Mouse (Mus musculus) B cell, adult 2 months (primary cell): ENCODE measurements around the gene Selp.

Source experiments
- DNase-seq, 2 experiments: peaks; one replicate each; pipeline ENCODE4 v3.0.0; 2022

Gene Selp

DNA sequence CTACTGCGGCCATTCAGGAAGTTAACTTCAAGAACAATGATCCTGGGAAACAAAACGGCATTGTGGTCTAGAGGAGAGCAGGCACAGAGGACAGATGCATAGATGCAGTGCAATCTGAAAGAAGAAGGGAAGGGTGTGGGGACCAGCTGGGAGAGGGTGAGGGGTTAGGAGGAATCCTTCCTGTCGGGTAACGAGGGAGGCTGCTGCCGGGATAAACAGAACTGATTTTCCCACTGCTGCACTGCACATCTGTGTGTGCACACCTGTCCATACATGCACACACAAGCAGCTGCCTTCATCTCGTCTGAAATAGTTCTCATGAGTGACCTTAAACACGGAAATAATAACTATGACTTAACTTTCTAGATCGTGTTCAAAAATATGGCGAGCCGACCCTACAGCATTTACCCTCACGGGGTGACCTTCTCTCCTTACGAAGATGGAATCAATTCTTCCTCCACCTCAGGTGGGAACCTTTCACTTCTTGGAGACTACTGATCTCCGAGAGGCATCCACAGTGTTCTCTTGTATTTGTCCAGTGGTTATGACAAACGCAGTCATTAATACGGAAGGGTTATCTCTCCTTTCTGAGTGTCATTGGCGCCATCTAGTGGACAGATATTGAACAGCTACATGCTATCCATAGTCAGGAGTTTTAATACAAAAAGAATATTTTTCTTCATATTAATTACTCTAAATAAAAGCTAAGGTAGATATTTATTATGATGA, 69.2 kb downstream of the Selp start:
- peak; percentile 79 to 82 for DNase-seq

DNA sequence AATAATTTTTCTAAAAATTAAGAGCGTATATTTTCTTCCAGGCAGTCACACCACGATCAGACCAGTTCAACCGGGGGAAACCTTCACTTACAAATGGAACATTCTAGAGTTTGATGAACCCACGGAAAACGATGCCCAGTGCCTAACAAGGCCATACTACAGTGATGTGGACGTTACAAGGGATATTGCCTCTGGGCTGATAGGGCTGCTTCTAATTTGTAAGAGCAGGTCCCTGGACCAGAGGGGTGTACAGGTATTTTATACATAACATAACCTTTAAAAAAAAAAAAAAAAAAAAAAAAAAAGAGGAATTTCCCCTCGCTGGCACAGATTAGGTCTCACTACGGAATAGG, 69.8 kb downstream of the Selp start:
- no peak for DNase-seq

DNA sequence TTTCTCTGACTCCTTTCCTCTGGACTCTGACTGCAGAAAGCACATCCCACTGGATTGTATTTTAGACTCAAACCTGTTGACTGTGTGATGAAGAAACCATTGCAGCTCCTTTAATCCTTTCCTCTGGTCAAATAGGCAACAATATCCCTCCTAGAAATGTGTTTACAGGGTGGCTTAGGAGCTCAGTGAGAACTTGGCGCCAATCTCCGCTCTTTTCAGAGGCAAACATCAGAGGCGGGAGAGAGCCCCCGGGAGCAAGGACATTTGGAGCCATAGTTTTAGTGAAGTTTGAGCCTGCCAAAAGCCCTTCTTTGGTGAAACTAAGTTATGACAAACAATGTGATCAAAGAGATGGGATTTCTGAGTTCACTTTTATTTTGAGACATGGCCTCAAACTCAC, 70.3 kb downstream of the Selp start:
- DNase-seq, result no peak

DNA sequence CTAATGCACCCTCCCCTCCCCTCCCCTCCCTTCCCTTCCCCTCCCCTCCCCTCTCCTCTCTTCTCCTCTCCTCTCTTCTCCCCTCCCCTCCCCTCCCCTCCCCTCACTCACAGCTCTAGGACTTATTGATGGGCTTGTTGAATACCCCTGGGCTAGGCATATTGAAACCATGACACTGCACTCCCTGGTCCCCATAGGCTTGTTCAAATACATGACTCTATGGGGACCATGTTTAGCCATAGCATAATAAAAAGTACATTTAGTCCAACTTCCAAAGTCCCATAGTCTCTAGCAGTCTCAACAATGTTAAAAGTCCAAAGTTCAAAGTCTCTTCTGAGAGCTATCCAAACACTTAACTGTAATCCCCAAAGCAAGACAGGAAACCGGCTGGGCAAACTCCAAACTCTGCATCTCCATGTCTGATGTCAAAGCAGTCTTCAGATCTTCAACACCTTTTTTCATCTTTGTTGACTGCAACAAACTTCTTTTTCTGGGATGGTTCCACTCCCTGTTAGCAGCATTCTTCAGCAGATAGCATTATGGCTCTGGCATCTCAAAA, 72.0 kb downstream of the Selp start:
- no peak for DNase-seq

DNA sequence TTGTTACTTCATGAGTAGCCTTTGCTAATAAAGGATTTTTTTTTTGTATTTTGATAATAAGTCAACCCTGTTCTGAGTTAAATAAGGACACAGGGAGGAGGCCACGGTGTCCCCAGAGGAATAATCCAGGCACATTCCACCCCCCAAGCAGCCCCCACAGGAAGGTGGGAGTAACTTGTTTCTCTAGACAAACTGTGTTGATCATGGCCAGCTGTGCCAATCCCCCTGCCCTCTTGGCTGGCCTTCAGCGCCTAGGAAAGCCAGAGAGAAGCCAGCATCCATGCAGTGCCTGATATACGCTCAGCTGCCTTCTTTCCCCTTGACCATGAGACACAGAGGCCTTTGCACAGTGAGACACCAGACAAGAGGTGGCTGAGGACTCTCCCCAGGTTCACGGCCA, 84.5 kb downstream of the Selp start:
- no peak for DNase-seq
